In the genomic region with DNA sequence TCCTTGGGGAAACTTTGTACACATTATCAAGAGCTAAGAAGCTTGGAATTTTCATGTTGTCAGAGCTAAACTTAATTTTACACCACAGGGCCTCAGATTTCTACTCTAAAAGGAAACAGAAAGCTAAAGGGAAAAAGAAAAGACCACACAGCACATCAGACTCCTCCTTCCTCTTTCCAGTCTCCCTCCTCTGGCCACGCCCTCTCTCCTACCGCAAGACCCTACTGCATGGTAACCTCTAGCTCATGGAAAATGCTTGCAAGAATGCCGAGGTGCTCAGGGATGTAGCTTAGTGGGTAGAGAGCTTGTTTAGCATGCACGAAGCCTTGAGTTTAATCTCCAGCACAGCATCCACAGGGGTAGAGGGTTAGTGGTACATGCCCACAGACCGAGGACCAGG, we compare ENCODE assay signal across 9 mouse cellular contexts. TPM values are rescaled to one million over a fixed set of nuclear protein-coding genes. Genes with fewer than 3 reads are reported as not detected.
DNase-seq lines count a peak whose midpoint lies in the region; ATAC-seq lines count a peak whose summit lies in the region.
"Had no signal": no experiment of that assay in that cellular context is flagged by ENCODE, and none has a peak within 500 bp of the region (broad histone marks: within the 10 kb centered on the region; RNA-seq: fewer than 3 reads in every experiment).

No protein-coding gene starts in this region.

- DNase-seq in lung, postnatal 36 days, result peak; percentile 47
- DNase-seq in lung, postnatal 4 days, result no peak
- peak; percentile 39 for DNase-seq in T-cell, adult 2 months (ENCODE audit: low spot score)
- peak; percentile 13 to 45 for DNase-seq in thymus, postnatal 36 days
- no peak for DNase-seq in ovary, postnatal 14 days (ENCODE audit: low spot score)
- DNase-seq in layer of hippocampus, adult 9-10 months (ENCODE audit: low spot score), result no peak
- DNase-seq: gastrocnemius, postnatal 10 days; midbrain, embryonic 14.5 days had no signal

- ATAC-seq in inflammation-experienced regulatory T-cells, adult 6 months, result peak; percentile 71

RNA-seq across cellular contexts. Expression of gene Jmjd1c, which starts 24.0 kb away (rescaled TPM):
- 10 to 100 TPM; 34.3 to 58.3 (median 45.7) TPM for polyA plus RNA-seq in inflammation-experienced regulatory T-cells, adult 6 months (2017; shearing (Covaris generic))

RNA-seq across cellular contexts. Expression of gene Reep3, which starts 24.9 kb away (rescaled TPM):
- 10 to 100 TPM; 16.5 to 25.6 (median 19.6) TPM for polyA plus RNA-seq in inflammation-experienced regulatory T-cells, adult 6 months (2017; shearing (Covaris generic))

Comparison
In these comparisons a context has a peak if more than half of its experiments do, and no peak if none do; other contexts are left out.
1. DNase-seq: peak in lung, postnatal 36 days (single experiment), T-cell, adult 2 months (single experiment) and thymus, postnatal 36 days (2 of 2); none in lung, postnatal 4 days (0 of 2), ovary, postnatal 14 days (single experiment) and layer of hippocampus, adult 9-10 months (single experiment).